Mouse (Mus musculus) liver, adult 2 months (tissue): ENCODE results near the gene Gar1.

Experiments used
- CTCF ChIP-seq: fragments of 200-500 bp; IDR thresholded peaks from 2 replicates; pipeline ENCODE4 v1.5.1; 2011; ENCODE audit warnings: low read depth, low read length, control low read depth
- POLR2A ChIP-seq: fragments of 200-500 bp; IDR thresholded peaks from 2 replicates; pipeline ENCODE4 v1.6.1; 2011; ENCODE audit warnings: low read length, control low read depth; ENCODE audit not compliant: insufficient read depth; ENCODE audit errors: extremely low read depth

DNA sequence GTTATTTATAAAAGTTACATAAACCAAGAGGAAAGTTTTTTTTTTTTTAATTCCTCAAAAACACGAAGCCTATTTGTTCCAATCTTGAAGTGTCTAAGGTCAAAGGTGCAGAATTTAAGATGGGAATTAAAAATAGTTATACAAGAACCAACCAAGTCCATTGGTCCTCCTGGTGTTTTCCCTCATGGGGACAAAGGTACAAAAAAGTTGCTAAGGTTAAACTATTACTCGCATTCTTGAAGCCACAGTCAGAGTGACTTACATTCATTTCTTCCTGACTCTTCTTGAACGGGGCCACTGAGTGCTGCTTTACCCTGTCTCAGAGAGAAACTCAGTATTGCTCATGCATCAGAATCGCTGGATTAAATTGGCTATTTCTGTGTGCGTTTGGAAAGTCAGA, 33.9 kb downstream of the Gar1 start:
- no peak for TF ChIP-seq CTCF
- TF ChIP-seq POLR2A: no peak
